Mouse (Mus musculus): ENCODE data around the gene Mrtfa.

The Mrtfa gene

DNA sequence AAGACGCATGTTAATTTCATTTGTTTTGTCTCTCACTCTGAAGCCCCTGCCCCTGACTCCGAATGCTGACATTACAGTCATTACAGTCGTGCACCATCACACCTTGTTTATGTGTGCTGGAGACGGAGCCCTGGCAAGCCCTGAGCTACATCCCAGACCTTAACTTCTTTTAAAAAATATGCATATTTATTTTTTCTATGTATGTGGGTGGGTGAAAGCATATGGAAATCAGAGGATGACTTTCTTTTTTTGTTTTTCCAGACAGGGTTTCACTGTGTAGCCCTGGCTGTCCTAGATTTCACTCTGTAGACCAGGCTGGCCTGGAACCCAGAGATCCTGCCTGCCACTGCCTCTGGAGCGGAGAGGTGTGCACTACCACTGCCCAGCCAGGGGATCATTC lies 195.6 kb downstream of the Mrtfa start:
- no peak for DNase-seq (ENCODE audit: low spot score in 2 of 2)

DNA sequence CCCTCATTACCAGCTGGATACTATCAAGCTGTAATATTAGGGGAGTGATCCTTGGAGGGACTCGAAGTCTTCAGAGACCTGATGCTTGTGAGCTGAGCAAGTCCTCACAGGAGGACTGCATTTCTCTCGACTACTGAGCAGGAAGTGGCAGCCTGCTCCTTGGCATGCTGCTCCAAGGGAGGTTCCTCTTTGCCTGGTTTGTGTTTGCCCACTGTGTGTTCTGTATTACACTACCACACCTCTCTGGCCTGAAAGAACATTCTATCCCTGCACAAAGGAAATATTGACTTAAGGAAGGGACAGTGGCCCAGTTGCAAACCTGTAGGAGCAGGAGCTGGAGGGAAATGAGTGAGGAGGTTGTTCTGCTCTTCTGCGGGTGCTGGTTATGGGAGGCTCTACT lies 200.8 kb downstream of the Mrtfa start:
- DNase-seq (ENCODE audit: low spot score in 2 of 2): no peak

DNA sequence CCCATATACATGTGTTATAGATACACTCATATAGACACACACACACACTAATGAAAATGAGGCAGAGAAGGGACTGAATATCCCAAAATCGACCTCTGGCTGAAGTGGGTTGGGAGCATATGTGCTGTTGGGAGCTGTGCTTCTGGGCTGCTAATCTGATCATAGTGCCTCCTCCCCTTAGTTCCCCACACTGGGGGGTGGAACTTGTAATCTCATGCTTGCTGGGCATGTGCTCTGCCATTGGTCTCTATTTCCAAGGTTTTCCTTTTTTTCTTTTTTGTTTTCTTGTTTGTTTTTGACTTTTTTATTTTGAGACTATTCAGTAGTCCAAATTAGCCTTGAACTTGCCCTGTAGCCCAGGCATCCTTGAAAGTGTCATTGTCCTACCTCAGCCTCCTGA lies 202.2 kb downstream of the Mrtfa start:
- no peak for DNase-seq (ENCODE audit: low spot score in 2 of 2)

DNA sequence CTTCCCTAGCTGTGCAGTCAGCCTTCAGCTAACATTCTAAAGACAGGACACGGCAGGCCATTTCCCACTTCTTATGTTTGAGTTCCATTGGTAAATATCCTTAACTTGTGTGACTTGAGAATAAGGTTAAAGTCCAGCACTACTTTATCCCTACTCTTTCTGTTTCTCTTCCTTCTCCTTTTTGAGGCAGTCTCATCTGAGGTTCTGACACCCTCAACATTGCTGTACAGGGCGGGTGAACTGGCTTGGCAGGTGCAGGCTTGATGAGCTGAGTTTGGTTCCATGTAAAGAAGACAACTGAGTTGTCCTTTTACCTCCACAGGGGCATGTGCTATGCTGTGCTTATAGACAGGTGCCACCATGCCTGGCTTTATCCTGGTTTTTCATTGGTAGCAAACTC lies 207.3 kb downstream of the Mrtfa start:
- no peak for DNase-seq (ENCODE audit: low spot score in 2 of 2)

DNA sequence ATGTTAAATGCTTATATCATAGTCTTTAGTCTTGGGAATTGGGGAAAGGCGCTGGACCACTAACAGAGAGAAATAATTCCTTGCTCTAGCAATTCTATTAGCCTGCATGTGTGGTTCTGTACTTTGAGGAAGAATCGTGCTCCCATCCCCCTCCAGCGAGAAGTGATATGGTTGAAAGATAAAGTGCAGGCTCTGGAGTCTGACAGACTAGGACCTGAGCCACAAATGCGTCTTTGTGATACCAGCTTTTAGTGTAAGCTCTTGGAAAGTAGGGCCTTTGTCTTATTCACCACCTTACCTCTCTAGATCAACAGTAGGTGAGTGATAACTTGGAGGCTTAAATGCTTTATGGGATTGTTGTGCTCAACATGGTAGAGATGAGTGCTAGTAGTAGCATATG lies 209.4 kb downstream of the Mrtfa start:
- DNase-seq (ENCODE audit: low spot score in 2 of 2): no peak

DNA sequence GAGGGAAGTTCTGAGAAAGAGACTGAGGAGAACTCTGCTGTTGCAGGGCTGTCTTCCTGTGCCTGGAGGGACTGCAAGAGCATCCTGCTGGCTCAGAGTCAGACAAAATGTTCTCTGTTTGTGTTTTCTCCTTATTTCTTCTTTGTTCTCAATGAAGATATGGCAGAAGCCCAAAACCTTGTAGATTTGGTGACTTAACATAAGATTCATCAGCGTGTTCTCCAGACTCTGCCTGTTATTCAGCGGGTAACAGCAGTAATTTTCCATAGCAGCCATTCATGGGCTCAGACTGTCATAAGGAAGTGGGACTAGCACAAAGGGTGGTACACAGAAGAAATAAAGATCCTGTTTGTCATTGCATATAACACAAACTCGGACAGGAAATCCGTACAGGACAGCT lies 210.9 kb downstream of the Mrtfa start:
- DNase-seq (ENCODE audit: low spot score in 2 of 2): no peak

DNA sequence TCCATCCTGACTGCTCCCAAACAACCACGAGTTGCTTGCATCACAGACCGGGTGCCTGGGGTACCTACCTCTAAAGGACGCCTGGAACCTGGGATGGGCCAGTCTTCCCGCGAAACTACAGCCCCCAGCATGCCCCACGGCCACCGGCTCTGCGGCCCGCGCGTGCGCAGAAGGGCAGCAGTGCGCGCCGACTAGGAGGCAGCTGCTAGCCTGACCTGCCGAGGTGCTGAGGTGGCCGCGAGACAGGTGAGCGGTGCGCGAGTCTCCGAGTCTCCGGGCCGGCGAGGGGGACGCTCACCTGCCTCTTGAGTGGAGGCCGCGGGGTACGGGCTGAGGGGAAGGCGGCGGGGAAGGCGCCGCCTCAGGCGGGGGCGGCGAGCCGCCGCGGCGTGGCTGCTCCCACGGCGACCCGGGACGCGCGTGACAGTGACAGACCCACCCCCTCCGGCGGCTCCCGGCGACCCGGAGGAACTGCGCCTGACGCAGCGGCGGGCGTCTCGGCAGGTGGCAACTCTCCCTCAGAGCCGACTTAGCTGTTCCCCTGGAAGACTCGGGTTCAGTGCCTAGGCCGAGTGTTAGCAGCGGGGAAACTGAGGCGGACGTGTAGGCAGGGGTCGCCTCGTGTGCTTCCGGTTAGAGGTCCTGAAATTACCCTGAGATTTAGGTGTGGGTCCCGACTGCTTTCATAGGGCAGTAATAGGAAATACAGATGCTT lies 212.8 kb downstream of the Mrtfa start, which contains the start of gene Sgsm3:
TSS of gene Sgsm3 (plus strand) at position 146 of the 715 bp plus-strand sequence.
- DNase-seq (ENCODE audit: low spot score in 2 of 2): peak; percentile 77 to 80

DNA sequence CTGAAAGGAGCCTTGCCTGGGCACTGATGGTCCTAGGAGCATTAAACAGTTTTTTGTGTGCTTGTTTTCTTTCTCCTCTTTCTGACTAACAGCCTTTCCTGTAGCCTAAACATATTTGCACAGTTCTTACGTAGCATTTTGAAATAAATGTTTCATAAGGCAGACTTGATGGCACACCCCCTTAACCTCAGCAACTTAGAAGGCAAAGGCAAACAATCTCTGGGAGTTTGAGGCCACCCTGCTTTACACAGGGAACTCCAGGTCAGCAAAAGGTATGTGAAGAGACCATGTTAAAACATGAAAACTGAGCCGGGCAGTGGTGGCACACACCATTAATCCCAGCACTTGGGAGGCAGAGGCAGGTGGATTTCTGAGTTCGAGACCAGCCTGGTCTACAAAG lies 214.9 kb downstream of the Mrtfa start:
- DNase-seq (ENCODE audit: low spot score in 2 of 2): no peak

DNA sequence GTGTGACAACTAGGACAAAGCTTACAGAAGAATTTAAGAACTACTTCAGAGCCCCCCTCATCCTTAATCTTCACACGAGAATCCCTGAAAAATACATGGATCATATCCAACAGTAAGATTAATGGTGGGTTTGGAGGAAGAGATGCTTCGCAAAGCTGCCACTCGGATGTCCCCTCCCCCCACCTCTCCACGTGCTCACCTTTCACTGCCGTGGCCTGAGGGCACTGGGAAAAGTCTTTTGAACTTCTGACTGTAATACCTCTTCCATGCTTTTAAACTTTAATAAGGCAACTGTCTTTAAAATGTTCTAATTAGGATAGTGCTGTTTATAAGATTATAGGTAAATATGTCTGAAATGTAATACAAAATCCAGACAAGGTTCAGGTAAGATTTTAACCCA lies 216.2 kb downstream of the Mrtfa start:
- DNase-seq (ENCODE audit: low spot score in 2 of 2): no peak

DNA sequence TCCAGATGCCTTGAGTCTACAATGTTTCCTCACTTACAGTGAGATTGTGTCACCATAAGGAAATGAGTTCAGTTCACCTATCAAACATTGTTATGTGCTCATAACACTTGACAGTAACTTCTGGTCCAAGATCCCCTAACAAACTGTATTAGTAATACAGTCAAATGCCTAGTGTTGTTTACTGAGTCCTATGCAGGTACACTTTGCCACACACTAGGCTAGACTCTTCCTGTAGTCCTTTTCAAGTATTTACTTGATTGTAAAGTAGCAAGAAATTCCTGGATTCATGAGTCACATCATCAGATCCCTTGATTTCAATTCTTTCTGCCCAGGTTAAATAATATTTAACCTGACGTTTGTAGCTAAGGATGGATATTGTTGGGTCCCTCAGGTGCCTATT lies 221.2 kb downstream of the Mrtfa start:
- DNase-seq (ENCODE audit: low spot score in 2 of 2): no peak

All from heart, adult 9 months (tissue).